Mouse (Mus musculus) fat pad, adult 2 months (tissue): ENCODE results near the gene Gm44965.

Experiments used
- DNase-seq: peaks from one replicate; pipeline ENCODE4 v3.0.0-alpha.2; 2011; ENCODE audit warnings: low read depth, low spot score; ENCODE audit errors: extremely low read depth

Gene Gm44965

DNA sequence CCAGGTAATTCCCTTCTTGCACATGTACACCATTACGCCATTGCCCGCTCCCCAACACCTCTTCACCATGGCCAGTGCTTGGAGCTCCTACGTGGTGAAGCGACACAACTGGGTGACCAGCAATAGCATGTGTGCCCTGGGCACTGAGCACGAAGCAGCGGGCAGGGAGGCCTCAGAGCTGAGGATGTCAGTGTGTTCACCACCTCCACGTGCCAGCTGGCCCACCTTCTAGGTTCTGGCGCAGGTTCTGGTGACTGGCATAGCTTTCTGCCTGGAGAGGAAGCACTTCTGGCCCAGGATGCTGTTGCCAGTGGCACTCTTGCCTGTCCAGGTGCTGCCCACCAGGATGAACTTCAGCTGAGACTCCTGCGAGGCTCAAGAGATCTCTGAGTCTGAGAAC is 71.7 kb downstream of the Gm44965 start:
- no peak for DNase-seq

DNA sequence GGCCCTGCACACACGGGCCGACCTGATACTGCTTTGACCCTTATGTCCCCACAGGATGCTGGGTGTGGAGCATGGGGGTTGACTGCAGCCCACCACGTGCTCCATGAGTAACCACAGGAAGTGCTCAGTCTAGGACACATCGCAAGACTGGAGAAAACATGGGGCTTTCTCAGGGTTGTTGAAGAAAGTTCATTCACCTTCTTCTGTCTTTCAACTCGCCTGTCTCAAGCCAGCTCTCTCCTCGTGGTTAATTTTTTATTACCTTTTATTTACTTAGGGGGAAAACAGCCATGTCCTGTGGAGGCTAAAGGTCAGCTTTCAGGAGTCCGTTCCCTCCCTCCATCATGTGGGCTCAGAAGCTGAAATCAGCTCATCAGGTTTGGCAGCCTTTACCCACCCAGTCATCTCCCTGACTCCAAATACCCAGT is 72.4 kb downstream of the Gm44965 start:
- DNase-seq = no peak

DNA sequence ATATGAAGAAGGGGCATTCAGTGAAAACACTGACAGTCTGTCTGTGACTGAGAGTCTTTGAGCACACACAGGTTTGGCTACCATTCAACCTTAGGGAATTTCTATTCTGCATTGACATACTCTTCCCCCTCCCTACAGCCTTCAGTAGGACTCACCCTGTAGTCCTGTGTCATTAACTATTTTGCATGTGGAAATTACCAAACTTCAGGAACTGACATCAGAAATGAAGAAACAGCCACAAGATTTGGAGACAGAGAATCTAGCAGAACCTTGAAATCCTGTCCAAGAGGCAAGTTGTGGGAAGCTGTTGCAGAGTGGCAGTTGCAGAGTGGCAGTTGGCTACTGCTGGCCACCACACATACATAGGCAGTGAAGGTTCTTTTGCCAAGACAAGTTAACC is 74.3 kb downstream of the Gm44965 start:
- DNase-seq = no peak
